Mouse (Mus musculus) heart, postnatal 0 days (tissue): ENCODE data around the gene Stim1. TPM values are rescaled to one million over a fixed set of nuclear protein-coding genes. Genes with fewer than 3 reads are reported as not detected.

Source experiments
- ATAC-seq: fragments of 200-750 bp; cut with Nextera tagmentation; 2 replicates; pipeline ENCODE4 v1.8.0; 2017; ENCODE audit warnings: low read depth, moderate number of reproducible peaks, moderate library complexity; ENCODE audit not compliant: insufficient read depth
- DNase-seq: peaks from one replicate; pipeline ENCODE4 v3.0.0-alpha.2; 2016; ENCODE audit warnings: low spot score
- H3K27ac ChIP-seq: fragments of 300-500 bp; sonication (generic); 2 replicates; pipeline ENCODE4 v1.5.1; 2014; ENCODE audit warnings: low read depth, mild to moderate bottlenecking
- H3K27me3 ChIP-seq: fragments of 300-500 bp; sonication (generic); 2 replicates; pipeline ENCODE4 v1.6.1; 2014; ENCODE audit warnings: low read length, mixed read lengths; ENCODE audit not compliant: control insufficient read depth, insufficient read depth
- H3K36me3 ChIP-seq: fragments of 300-500 bp; sonication (generic); replicated peaks from 2 replicates; pipeline ENCODE4 v1.6.1; 2014; ENCODE audit warnings: low read length, mixed read lengths; ENCODE audit not compliant: control insufficient read depth, insufficient read depth
- H3K4me1 ChIP-seq: fragments of 300-500 bp; sonication (generic); 2 replicates; pipeline ENCODE4 v1.6.1; 2014; ENCODE audit warnings: antibody characterized with exemption; ENCODE audit not compliant: control insufficient read depth, insufficient read depth
- H3K4me2 ChIP-seq: fragments of 300-500 bp; sonication (generic); 2 replicates; pipeline ENCODE4 v1.6.1; 2014; ENCODE audit warnings: low read depth, mild to moderate bottlenecking, low read length, moderate library complexity
- H3K4me3 ChIP-seq: fragments of 300-500 bp; sonication (generic); 2 replicates; pipeline ENCODE4 v1.5.1; 2014; ENCODE audit warnings: low read depth, low read length
- H3K9ac ChIP-seq: fragments of 300-500 bp; sonication (generic); replicated peaks from 2 replicates; pipeline ENCODE4 v1.6.1; 2014; ENCODE audit warnings: low read depth, low read length, mixed read lengths
- H3K9me3 ChIP-seq: fragments of 300-500 bp; sonication (generic); replicated peaks from 2 replicates; pipeline ENCODE4 v1.6.1; 2016; ENCODE audit warnings: low read length; ENCODE audit not compliant: control insufficient read depth
- CTCF ChIP-seq: IDR thresholded peaks from 2 replicates; pipeline ENCODE4 v1.5.1; 2016; ENCODE audit warnings: antibody characterized with exemption, control low read depth, low read depth
- EP300 ChIP-seq: IDR thresholded peaks from 2 replicates; pipeline ENCODE4 v1.6.1; 2016; ENCODE audit warnings: antibody characterized with exemption, low read depth
- WGBS: fragments of 180-500 bp; shearing (Covaris S2); extraction: QIAGEN DNeasy Blood & Tissue Kit; methylation state at CpG from one replicate; pipeline ENCODE4 v1.1.7; 2014; 5-methylcytosine and 5-hydroxymethylcytosine counted together
- polyA plus RNA-seq: library from polyadenylated mRNA; unstranded; fragments of >200 nt; fragmentation: Nextera tagmentation; extraction: Ambion mirVana; gene quantifications from 2 replicates; pipeline ENCODE4 v1.2.1, GENCODE M21; 2015
- total RNA-seq: library from RNA; depleted of rRNA; stranded (reverse); fragments of >200 nt; gene quantifications from 2 replicates; pipeline ENCODE4 v1.2.3, GENCODE M21; 2014; ENCODE audit warnings: low replicate concordance

The Stim1 gene
- total and polyA plus RNA-seq, 2 experiments from 2014 or later: 11.4 to 59.0 TPM

- Histone ChIP-seq H3K27ac (no peak overlapping the region), H3K27me3 (peaks cover 98% of the 10 kb centered on the region), H3K4me3 (no peak overlapping the region), H3K4me2 (no peak overlapping the region), H3K9me3 (no peaks in the 10 kb centered on the region), H3K4me1 (no peaks in the 10 kb centered on the region), H3K9ac (no peak overlapping the region), H3K36me3 (no peaks in the 10 kb centered on the region)
- 82% methylated on average over 6 of the region's 6 CpGs for WGBS
- ATAC-seq: no peak
- TF ChIP-seq CTCF: no peak
- TF ChIP-seq EP300: no peak
- DNase-seq: no peak
Observed at GRCm38 (mm10) chr7:102289466-102289865, 21.9 kb downstream of the Stim1 start.

GRCm38 (mm10) chr7:102292228-102292627, 24.6 kb downstream of the Stim1 start:
- 90% methylated on average over 3 of the region's 3 CpGs for WGBS
- ATAC-seq: no peak
- Histone ChIP-seq H3K36me3 (no peaks in the 10 kb centered on the region), H3K4me3 (no peak overlapping the region), H3K4me2 (no peak overlapping the region), H3K4me1 (no peaks in the 10 kb centered on the region), H3K9ac (no peak overlapping the region), H3K27ac (no peak overlapping the region), H3K27me3 (peaks cover 96% of the 10 kb centered on the region), H3K9me3 (no peaks in the 10 kb centered on the region)
- no peak for TF ChIP-seq EP300
- TF ChIP-seq CTCF: no peak
- no peak for DNase-seq

DNA sequence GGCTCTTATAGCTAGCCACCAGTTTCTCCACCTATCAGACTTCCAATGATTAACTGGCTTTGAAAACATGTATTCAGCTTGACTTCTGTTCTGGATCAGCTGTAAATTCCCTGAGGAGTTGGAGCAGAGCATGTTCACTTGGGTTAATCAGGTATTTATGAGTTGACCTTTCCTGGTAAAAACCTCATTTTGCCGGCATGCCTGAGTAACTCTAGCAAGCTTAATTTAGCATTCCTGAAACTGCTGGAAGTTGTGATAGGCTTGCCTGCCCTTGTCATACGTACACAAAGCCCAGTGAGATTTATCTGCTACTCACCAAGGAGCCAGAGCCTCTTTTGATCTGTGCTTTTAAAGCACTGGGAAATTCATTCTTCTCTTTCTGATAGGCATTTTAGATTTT, 25.6 kb downstream of the Stim1 start:
- Histone ChIP-seq H3K4me3 (no peak overlapping the region), H3K27ac (no peak overlapping the region), H3K4me2 (no peak overlapping the region), H3K27me3 (peaks cover 90% of the 10 kb centered on the region), H3K4me1 (no peaks in the 10 kb centered on the region), H3K9ac (no peak overlapping the region), H3K9me3 (no peaks in the 10 kb centered on the region), H3K36me3 (no peaks in the 10 kb centered on the region)
- no peak for ATAC-seq
- TF ChIP-seq CTCF (no peak), EP300 (no peak)
- WGBS: 25% methylated on average over 2 of the region's 2 CpGs
- DNase-seq: no peak

GRCm38 (mm10) chr7:102300761-102301160, 33.2 kb downstream of the Stim1 start:
- WGBS: 78% methylated on average over 1 of the region's 1 CpGs
- Histone ChIP-seq H3K27ac (no peak overlapping the region), H3K4me3 (no peak overlapping the region), H3K9me3 (no peaks in the 10 kb centered on the region), H3K36me3 (no peaks in the 10 kb centered on the region), H3K4me2 (no peak overlapping the region), H3K4me1 (no peaks in the 10 kb centered on the region), H3K9ac (no peak overlapping the region), H3K27me3 (peaks cover 40% of the 10 kb centered on the region)
- no peak for DNase-seq
- no peak for ATAC-seq
- TF ChIP-seq EP300: no peak
- TF ChIP-seq CTCF: no peak

DNA sequence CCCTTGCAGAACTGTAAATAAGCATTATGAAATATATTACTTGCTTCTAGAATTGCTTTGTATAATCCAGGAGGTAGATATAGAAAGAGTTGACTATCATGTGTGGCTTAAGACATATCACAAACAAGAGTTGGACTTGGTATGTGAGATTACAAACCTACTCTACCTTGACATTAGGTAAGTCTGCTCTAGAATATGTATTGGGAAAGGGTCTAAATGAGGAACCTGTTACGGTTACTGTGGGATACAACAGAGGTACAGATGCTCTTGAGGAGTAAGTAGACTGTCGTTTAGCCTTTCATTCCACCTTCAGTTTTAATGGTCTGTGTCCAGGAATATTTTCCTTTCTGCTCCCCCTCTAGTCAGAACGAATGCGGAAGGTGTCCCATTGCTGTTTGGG, 34.9 kb downstream of the Stim1 start:
- WGBS: 87% methylated on average over 4 of the region's 4 CpGs

GRCm38 (mm10) chr7:102305596-102305995, 38.0 kb downstream of the Stim1 start:
- peaks cover 21% of the 10 kb centered on the region for H3K27me3 ChIP-seq
- DNase-seq: no peak

More for the DNA sequence above, 34.9 kb downstream of the Stim1 start:
- H3K9me3 ChIP-seq: no peaks in the 10 kb centered on the region
- H3K27ac ChIP-seq: no peak overlapping the region
- no peak for TF ChIP-seq CTCF
- no peak for TF ChIP-seq EP300
- no peak overlapping the region for H3K4me3 ChIP-seq
- H3K4me2 ChIP-seq: no peak overlapping the region
- peaks cover 26% of the 10 kb centered on the region for H3K27me3 ChIP-seq
- DNase-seq: no peak
- H3K36me3 ChIP-seq: no peaks in the 10 kb centered on the region
- ATAC-seq: no peak
- H3K4me1 ChIP-seq: no peaks in the 10 kb centered on the region
- H3K9ac ChIP-seq: no peak overlapping the region

More at GRCm38 (mm10) chr7:102305596-102305995, 38.0 kb downstream of the Stim1 start:
- H3K4me1 ChIP-seq: no peaks in the 10 kb centered on the region
- TF ChIP-seq EP300: no peak
- no peak for TF ChIP-seq CTCF
- no peak overlapping the region for H3K9ac ChIP-seq
- no peak for ATAC-seq
- H3K4me2 ChIP-seq: no peak overlapping the region
- no peak overlapping the region for H3K4me3 ChIP-seq
- 70% methylated on average over 2 of the region's 2 CpGs for WGBS
- H3K36me3 ChIP-seq: no peaks in the 10 kb centered on the region
- no peaks in the 10 kb centered on the region for H3K9me3 ChIP-seq
- H3K27ac ChIP-seq: no peak overlapping the region
